Mouse (Mus musculus) kidney, postnatal 0 days (tissue): ENCODE measurements around the gene Sox5. TPM values are rescaled to one million over a fixed set of nuclear protein-coding genes. Genes with fewer than 3 reads are reported as not detected.

Experiments used
- ATAC-seq: fragments of 200-750 bp; cut with Nextera tagmentation; replicated peaks from 2 replicates; pipeline ENCODE4 v1.8.0; 2017; ENCODE audit warnings: low read depth, moderate number of reproducible peaks, moderate TSS enrichment, moderate library complexity; ENCODE audit not compliant: low FRiP score
- DNase-seq: peaks from one replicate; pipeline ENCODE4 v3.0.0-alpha.2; 2016; ENCODE audit warnings: low spot score
- H3K27ac ChIP-seq: fragments of 300-500 bp; sonication (generic); 2 replicates; pipeline ENCODE4 v1.5.1; 2014; ENCODE audit warnings: mild to moderate bottlenecking
- H3K27me3 ChIP-seq: fragments of 300-500 bp; sonication (generic); 2 replicates; pipeline ENCODE4 v1.6.1; 2014; ENCODE audit warnings: low read length, mixed read lengths; ENCODE audit not compliant: insufficient read depth
- H3K36me3 ChIP-seq: fragments of 300-500 bp; sonication (generic); 2 replicates; pipeline ENCODE4 v1.6.1; 2014; ENCODE audit warnings: low read length, mixed read lengths; ENCODE audit not compliant: insufficient read depth
- H3K4me1 ChIP-seq: fragments of 300-500 bp; sonication (generic); replicated peaks from 2 replicates; pipeline ENCODE4 v1.6.1; 2014; ENCODE audit warnings: antibody characterized with exemption, low read length, mixed read lengths; ENCODE audit not compliant: insufficient read depth
- H3K4me2 ChIP-seq: fragments of 300-500 bp; sonication (generic); 2 replicates; pipeline ENCODE4 v1.6.1; 2014; ENCODE audit warnings: mild to moderate bottlenecking, low read length, moderate library complexity, mixed read lengths
- H3K4me3 ChIP-seq: fragments of 300-500 bp; sonication (generic); replicated peaks from 2 replicates; pipeline ENCODE4 v1.5.1; 2014; ENCODE audit warnings: low read depth, low read length
- H3K9ac ChIP-seq: fragments of 300-500 bp; sonication (generic); 2 replicates; pipeline ENCODE4 v1.6.1; 2014; ENCODE audit warnings: low read depth, low read length
- H3K9me3 ChIP-seq: fragments of 300-500 bp; sonication (generic); replicated peaks from 2 replicates; pipeline ENCODE4 v1.6.1; 2016; ENCODE audit warnings: low read length, inconsistent platforms, mixed read lengths
- CTCF ChIP-seq: IDR thresholded peaks from 2 replicates; pipeline ENCODE4 v1.5.1; 2016; ENCODE audit warnings: antibody characterized with exemption, low read depth, mild to moderate bottlenecking, moderate library complexity
- WGBS: fragments of 180-500 bp; shearing (Covaris S2); extraction: QIAGEN DNeasy Blood & Tissue Kit; methylation state at CpG from one replicate; pipeline ENCODE4 v1.1.7; 2014; 5-methylcytosine and 5-hydroxymethylcytosine counted together
- polyA plus RNA-seq: library from polyadenylated mRNA; unstranded; fragments of >200 nt; fragmentation: Nextera tagmentation; extraction: Ambion mirVana; gene quantifications from 2 replicates; pipeline ENCODE4 v1.2.1, GENCODE M21; 2015

The Sox5 gene
- polyA plus RNA-seq, 1 experiment from 2014 or later = 6.1 TPM

DNA sequence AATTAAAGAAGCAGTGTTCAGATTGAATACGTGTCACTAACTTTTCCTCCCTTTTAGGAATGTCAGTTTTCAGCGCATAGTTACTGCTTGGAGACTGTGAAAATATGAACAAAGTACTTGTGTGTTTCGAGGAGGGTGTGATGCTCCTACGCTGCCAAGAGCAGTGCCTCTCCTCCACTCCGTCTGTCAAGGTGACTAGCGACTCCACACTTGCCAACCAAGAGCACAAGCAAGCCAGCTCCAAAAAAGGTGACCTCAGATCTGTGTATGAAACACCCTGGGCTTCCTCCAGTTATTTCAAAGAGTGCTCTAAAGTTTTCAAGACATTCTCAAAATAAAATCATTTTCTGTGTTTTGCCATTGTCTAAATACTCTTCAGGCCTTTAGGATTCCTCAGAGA is 271.6 kb downstream of the Sox5 start:
- Histone ChIP-seq H3K4me2 (no peak overlapping the region), H3K4me1 (no peaks in the 10 kb centered on the region), H3K27me3 (no peaks in the 10 kb centered on the region), H3K27ac (no peak overlapping the region), H3K36me3 (no peaks in the 10 kb centered on the region), H3K9me3 (no peaks in the 10 kb centered on the region), H3K4me3 (no peak overlapping the region), H3K9ac (no peak overlapping the region)
- ATAC-seq (no peak), DNase-seq (no peak)
- 79% methylated on average over 6 of the region's 6 CpGs for WGBS
- no peak for TF ChIP-seq CTCF

DNA sequence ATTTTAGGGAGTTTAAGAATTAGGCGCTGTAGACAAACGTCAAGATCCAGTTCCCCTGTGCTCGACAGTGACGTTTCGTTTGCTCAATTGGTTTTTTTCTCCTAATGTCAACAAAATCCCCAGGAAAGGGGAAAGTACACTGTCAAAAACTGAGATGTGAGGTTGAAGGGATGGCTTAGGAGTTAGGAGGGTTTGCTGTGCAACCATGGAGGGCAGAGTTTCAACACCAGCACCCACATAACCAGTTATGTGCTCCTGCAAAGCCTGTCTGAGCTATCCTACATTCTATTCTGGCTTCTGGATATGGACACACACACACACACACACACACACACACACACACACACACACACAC is 277.6 kb downstream of the Sox5 start:
- Histone ChIP-seq H3K36me3 (no peaks in the 10 kb centered on the region), H3K4me3 (no peak overlapping the region), H3K27ac (no peak overlapping the region), H3K4me2 (no peak overlapping the region), H3K9ac (no peak overlapping the region), H3K9me3 (no peaks in the 10 kb centered on the region), H3K27me3 (no peaks in the 10 kb centered on the region), H3K4me1 (no peaks in the 10 kb centered on the region)
- 39% methylated on average over 5 of the region's 5 CpGs for WGBS
- TF ChIP-seq CTCF = no peak
- DNase-seq (no peak), ATAC-seq (no peak)

DNA sequence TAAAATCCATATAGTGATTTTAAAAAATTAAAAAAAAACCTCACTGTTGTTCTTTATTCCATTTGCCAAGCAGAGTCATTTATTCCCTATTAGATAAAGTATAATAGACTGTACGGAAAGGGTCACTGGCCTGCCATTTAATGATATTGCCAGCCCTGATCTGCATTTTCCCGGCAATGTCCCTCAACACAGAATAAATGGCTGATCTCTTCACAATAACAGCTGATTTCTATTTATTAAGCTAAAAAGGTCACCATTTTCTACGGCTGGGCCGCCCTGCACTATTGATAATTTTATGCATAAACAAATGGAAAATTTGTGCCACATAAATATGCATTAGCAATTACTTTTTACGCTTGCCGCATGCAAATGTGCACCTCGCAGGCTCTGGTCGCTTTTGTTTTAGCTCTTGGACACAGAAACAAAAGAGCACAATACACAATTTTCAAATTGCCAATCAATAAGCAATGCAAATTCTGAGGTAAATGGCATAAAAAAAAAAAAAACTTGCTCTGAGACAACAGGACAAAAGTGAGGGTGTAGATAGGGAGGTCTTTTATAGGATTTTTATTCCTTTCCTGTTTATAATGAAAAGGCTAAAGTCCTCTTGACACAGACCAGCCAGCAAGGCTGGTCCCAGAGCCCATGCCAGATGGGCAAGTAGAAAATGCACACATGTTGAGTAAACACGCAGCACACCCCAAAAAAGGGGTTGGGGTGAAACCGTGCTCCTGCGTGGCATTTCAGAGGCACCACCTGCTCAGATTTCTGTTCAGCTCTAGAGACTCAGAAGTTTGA is 278.2 kb downstream of the Sox5 start:
- Histone ChIP-seq H3K9ac (no peak overlapping the region), H3K36me3 (no peaks in the 10 kb centered on the region), H3K9me3 (no peaks in the 10 kb centered on the region), H3K27ac (no peak overlapping the region), H3K27me3 (no peaks in the 10 kb centered on the region), H3K4me2 (no peak overlapping the region), H3K4me3 (no peak overlapping the region), H3K4me1 (no peaks in the 10 kb centered on the region)
- ATAC-seq = no peak
- TF ChIP-seq CTCF = no peak
- DNase-seq = no peak
- 88% methylated on average over 11 of the region's 11 CpGs for WGBS

DNA sequence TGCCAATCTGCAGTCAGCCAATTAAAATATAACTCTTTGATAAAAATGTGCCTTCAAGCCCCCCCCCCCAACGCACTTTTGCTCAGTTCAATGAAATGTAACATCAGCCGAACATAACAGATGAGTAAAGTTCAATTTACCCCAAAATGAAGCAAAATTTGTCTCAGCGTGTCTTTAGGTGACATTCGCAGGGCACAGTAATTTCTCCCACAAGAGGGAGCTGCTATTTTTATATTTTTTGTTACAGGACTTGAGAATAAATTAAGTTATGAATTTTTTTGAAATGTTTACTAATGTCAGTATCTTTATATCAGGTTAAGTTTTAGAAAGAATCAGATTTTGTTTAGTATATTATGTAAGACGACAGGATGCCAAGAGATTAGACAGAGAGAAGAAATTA is 280.3 kb downstream of the Sox5 start:
- TF ChIP-seq CTCF = peak; percentile 35; the same call in 1 of the 2 replicates
- no peak overlapping the region for H3K27ac ChIP-seq
- no peaks in the 10 kb centered on the region for H3K36me3 ChIP-seq
- H3K27me3 ChIP-seq = no peaks in the 10 kb centered on the region
- no peak overlapping the region for H3K4me3 ChIP-seq
- 85% methylated on average over 5 of the region's 5 CpGs for WGBS
- H3K4me1 ChIP-seq = no peaks in the 10 kb centered on the region
- no peaks in the 10 kb centered on the region for H3K9me3 ChIP-seq
- ATAC-seq (no peak), DNase-seq (no peak)
- H3K4me2 ChIP-seq = no peak overlapping the region
- no peak overlapping the region for H3K9ac ChIP-seq

DNA sequence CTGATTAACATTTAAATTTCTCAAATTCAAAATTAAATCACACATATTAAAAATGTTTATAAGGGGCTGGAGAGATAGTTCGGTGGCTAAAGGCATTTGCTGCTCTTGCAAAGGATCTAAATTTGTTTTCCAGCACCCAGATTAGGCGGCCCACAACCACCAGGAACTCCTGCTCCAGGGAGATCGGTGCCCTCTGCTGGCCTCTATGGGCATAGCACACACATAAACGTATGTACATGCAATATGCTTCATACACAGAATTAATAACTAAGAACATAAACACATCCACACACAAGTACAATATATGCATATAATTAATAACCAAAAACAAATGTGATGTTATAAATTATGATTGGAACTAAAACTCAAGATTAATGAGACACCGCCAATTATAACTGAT is 283.6 kb downstream of the Sox5 start:
- Histone ChIP-seq H3K9ac (no peak overlapping the region), H3K36me3 (no peaks in the 10 kb centered on the region), H3K9me3 (no peaks in the 10 kb centered on the region), H3K4me3 (no peak overlapping the region), H3K27me3 (no peaks in the 10 kb centered on the region), H3K4me2 (no peak overlapping the region), H3K27ac (no peak overlapping the region), H3K4me1 (no peaks in the 10 kb centered on the region)
- peak; percentile 46 for TF ChIP-seq CTCF
- no peak for ATAC-seq
- DNase-seq = no peak
- WGBS = 94% methylated on average over 5 of the region's 5 CpGs

DNA sequence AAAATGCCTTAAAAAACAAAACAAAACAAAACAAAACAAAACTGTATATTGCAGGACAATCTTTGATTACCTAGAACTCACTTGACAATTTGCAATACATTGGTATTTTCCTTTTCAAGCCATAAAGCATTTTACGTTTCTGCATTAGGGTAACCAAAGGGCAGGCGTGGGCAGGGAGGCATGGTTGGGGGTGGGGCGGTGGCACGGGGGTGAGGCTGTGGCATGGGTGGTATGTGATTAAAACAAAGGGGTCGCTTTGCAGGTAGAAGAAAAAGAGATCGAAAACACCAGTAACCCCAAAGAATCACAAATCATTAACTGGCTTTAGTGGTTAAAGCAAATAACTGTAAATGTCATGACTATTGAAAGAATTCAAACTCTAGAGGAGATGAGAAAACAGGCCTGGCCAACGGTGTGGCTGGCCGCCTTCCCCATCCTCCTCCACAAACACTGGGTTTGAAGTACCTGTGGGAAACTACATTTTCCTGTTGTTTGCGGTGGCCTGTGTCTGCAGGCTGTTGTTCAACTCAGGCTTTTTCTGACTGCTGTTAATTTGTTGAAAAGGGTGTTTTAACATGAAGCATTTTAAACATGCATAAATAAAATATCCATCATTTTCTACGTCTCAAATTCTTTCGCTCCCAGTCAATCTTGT is 289.9 kb downstream of the Sox5 start:
- H3K27ac ChIP-seq = no peak overlapping the region
- no peaks in the 10 kb centered on the region for H3K27me3 ChIP-seq
- H3K9ac ChIP-seq = no peak overlapping the region
- no peak for ATAC-seq
- no peaks in the 10 kb centered on the region for H3K4me1 ChIP-seq
- no peaks in the 10 kb centered on the region for H3K36me3 ChIP-seq
- H3K4me3 ChIP-seq = no peak overlapping the region
- no peaks in the 10 kb centered on the region; the same call in 1 of the 2 replicates for H3K9me3 ChIP-seq
- no peak overlapping the region for H3K4me2 ChIP-seq
- peak; percentile 17 for DNase-seq
- WGBS = 43% methylated on average over 11 of the region's 11 CpGs
- TF ChIP-seq CTCF = no peak
